Mouse (Mus musculus) cerebellum, postnatal 14 days (tissue): ENCODE results near the gene Rfpl4b.
"Not testable (repeated sequence)": the region's sequence is repeated elsewhere in the genome, so short reads cannot be mapped to it uniquely, and the experiment has no call there.

Experiments used
- DNase-seq, 2 experiments: peaks; one replicate each; pipeline ENCODE4 v3.0.0; 2021; ENCODE audit warnings: mixed read lengths in 2 of 2

Gene Rfpl4b

DNA sequence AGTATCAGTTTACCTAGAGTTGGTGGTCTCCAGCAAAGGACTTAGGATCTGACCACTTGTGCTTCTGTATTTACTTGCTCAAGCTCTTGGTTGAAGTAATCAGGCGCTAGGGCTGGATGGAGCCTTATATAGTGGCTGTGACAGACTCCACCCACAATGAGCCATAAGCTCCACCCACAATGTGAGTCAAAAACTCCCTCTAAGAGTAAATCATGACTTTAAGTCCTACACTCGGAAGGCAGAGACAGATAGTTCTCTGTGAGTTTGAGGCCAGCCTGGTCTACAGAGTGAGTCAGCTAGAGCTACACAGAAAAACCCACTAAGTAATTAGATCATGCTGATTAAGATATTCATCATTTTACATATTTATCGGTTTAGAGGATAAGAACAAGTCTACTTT is at the start of gene Rfpl4b:
Gene Rfpl4b, minus strand, starts transcription at position 101 of the 400 bp plus-strand sequence.
- DNase-seq = no peak

DNA sequence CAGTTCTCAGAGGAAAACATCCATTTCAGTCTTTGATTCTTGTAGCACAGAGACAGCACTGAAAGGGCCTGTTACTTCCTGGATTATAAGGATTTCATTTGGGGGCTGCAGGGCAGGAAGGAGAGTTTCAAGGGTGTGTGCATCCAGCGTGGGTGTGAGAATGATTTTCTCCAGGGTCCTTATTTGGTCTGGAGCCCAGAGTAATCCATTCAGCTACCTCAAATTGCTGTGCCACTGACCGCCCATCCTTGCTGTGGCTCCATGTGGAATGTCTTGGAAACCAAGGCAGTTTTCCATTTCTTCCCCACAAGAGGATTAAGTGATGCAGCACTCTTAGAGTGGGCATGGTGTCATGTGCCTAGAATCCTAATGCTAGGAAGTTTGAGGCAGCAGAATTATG is 33.6 kb upstream of the Rfpl4b start:
- DNase-seq = no peak

DNA sequence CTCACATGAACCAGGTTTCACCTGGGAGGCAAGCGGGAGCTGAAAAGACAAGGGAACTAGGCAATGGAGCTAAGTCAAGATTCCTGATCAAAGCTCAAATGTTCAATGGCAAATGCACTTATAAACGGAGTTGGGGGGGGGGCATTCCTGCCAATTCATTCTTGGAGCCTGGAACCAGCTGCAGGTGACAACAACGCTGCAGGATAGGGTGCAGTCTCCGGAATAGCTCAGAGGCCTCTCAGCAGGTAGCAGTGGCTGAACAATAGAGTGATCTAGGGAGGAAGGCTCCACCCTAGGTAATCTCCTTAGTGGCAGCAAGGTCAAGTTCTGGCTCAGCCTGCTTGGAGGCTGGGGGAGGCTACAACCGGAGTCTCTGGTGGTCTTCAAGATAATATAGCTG is 28.4 kb upstream of the Rfpl4b start:
- not testable (repeated sequence) for DNase-seq

DNA sequence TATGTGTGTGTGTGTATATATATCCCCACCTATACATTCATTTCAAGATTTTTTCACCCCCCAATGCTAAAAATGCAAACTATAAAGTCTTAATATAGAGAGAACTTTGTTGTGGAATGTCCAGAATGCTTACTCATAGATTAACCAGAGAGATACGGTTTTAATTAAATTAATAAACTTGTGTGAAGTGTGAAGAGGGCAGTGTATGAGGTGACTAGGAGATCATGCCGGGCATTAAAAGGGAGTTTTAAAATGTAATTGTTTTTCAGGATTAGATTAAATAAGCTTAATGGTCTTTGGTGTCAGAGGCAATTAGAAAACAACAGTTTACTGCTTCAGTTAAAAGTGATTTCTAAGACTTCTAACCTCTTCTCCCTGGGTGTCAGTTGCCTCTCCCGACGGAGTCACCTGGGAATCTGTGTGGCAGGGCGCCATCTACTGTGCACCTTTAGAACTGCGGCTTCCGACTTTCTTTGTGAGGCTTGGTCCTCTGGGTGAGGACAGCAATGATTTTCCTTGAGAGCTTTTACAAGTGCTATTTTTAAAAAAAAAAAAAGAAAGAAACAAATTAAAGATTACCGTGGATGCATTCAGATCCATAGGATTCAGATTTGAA is 27.4 kb upstream of the Rfpl4b start:
- peak; percentile 91 to 92 for DNase-seq

DNA sequence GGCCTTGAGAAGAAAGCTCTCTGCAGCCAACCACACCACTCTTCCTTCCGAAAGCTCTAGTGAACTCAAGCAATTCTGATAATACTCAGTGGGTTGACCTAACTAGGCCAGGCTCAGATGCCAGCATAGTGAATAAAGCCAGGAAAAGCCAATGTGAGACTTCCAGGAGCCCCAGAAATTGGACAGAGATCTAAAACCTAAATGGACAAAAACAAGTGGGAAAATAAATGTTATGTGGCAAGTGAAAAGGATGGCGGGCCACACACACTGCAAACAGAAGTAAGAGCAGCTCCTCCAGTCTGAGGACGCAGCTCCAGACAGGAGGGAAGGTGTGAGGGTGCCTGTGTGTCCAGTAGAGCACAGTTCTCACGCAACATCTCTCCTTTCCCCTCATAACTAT is 26.7 kb upstream of the Rfpl4b start:
- DNase-seq = peak; percentile 6 to 54

DNA sequence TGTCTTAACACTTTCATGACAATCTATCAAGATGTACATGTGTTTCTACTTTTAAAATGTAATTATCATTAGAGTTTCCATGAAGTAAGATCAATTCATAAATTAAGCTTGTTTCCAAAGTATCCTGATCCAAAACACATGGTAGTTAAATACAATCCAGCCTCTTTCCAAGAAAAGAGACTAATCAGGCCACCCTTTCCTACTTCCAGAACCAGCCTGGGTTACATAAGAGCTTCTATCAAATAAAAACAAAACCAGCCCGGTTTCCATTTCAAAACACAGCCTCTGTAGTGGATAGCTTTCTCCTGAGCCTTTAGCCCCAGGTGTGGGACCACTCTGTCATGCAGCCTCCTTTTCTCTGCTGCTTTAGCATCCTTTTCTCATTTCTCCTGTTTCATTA is 2.2 kb upstream of the Rfpl4b start:
- no peak for DNase-seq

DNA sequence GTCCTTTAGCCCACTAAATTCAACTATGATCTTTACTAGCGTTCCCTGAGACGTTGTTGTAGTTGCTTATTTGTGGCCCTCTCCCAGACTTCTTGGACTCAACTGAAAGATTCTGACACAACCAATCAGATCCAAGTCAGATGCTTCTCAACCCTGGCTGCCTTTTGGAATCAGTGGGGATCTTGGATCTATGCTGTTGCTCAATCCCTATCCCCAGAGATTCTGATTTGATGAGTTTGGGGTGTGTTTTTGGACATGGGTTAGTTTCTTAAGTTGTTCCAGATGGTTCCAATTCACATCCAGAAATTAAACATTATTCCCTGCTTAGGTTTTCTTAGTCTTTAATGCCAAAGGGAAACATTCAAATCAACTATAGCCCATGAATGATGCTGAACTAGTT is 15.5 kb downstream of the Rfpl4b start:
- DNase-seq = no peak

DNA sequence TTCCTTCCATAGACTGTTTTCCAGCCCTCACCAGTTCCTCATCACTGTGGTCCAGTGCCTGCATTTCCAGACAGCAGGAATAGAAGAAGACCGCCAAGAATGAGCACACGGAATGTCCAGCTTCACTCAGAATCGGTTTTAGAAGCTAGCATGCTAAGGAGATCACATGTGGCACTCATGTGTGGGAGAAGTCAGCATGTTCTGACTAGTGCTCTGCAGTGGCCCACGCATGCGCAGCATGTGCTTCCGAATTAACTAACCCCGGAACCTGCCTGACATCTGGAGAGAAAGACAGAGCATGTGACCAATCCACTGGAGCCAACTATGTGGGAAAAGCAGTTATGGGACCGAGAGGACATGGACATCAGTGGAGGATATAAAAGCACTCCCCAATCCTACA is 17.5 kb downstream of the Rfpl4b start:
- DNase-seq = no peak

DNA sequence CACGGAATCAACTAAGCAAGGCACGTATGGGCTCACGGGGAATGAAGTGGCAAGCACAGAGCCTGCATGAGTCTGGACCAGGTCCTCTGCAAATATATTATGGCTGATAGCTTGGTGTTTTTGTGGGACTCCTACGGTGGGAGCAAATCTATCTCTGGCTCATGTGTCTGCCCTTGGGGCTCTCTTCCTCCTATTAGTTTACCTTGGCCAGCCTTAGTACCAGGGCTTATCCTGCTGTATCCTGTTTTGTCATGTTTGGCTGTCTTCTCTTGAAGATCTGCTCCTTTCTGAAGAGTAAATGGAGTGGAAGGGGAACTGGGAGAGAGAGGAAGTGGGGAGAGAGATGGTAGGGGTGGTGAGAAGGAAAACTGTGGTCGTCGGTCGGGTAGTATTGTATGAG is 18.3 kb downstream of the Rfpl4b start:
- no peak for DNase-seq

DNA sequence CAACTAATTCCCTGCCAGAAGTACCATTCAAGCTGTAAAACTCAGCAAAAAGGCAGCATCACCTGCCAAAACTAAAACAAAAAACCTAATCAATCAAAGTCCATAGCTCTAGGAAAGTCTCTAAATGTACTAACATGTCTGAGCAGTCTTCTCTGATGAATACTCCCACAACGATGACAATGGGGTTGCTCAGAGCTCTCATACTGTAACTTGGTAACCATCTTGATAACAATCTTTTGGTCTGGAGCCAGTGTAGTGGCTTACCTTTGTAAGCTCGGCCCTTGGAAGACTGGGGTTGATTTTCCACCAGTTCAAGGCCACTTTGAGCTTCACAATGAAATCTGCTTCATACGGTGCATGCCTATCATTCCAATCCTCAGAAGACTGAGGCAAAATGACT is 33.0 kb downstream of the Rfpl4b start:
- DNase-seq = no peak
